Mouse (Mus musculus): Measurements from ENCODE around the gene Hsd17b3.
A peak's percentile ranks its signal among the peaks of the same experiment; 100 is the strongest.

Hsd17b3 gene

GRCm38 (mm10) chr13:64089130-64089529 lies at the start of gene Hsd17b3:
Hsd17b3 (minus strand) TSS chr13:64089230.
- no peak for DNase-seq (ENCODE audit: low spot score)

- DNase-seq (ENCODE audit: low spot score) = no peak
Measured at GRCm38 (mm10) chr13:64129616-64130375, 40.8 kb upstream of the Hsd17b3 start.

DNA sequence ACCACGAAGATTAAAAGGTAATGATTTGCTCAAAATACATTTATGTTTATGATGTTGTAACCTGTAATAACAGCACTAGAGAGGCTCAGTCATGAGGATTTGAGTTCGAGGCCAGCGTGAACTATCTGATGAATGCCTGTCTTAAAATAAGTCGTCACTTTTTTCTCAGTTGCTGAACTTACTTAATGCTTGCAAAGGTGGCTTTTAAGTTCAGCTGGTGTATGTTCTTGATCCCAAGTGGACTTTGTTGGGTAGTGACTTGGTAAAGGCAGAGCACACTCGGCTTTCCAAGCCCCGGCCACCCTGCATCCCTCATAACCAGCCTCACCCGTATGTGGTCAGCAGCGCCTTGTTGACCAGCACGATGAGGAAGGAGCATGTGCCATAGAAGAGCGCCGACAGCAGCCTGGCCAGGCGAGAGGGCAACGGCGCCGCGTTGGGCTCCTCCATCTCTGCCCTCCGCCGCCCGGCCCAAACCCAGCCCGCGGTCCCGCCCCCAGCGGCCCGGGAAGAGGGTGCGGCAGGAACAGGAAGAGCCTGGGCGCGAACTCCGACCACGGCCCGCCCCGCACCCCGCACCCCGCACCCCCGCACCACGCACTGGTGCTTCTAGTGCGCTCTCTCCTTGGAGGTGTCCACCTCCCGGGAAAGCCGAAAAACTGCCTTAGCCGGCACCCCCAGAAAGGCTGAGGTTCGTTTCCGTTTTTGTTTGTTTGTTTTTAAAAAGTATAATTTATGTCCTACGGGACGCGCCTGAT lies 40.0 kb upstream of the Hsd17b3 start, which contains the start of gene Slc35d2:
Gene Slc35d2 (minus strand): TSS at position 511 of the 758 bp plus-strand sequence.
- DNase-seq (ENCODE audit: low spot score) = no peak

DNA sequence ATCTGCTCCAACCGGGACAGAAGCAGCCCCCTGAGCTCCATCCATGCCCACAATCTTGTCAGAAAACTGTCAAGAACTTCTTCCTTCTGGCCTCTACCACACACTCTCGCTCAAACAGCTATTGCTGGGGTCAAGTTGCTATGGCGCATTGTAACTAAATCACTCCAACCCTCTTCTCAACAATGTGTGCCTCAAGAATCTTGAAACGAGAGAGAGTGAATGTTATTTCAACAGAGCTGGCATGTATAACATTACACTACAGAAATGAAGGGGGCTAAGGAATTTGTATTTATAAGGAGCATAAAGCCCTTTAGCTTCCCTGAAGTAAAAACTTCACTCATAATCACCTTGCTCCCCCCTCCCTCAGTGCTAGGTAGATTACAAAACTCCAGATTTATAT lies 37.3 kb upstream of the Hsd17b3 start:
- no peak for DNase-seq (ENCODE audit: low spot score)

DNA sequence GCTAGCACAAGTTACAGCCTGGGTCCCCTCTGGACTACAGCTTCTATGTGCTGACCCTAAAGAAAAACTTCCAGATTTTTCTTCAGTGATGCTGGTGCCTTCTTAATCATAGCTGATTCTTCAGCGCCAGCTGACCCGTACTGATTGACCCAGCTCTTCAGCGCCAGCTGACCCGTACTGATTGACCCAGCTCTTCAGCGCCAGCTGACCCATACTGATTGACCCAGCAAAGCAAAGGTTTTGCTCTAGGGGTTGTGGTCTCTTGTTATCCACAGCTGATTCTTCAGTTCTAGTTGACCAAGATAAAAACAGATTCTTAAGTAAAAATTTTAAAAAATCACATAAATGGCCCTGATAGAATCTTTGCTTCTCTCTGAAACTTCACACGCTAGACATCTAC lies 35.9 kb upstream of the Hsd17b3 start:
- no peak for DNase-seq (ENCODE audit: low spot score)

- no peak for DNase-seq (ENCODE audit: low spot score)
Measured at GRCm38 (mm10) chr13:64123491-64124188, 34.6 kb upstream of the Hsd17b3 start.

DNA sequence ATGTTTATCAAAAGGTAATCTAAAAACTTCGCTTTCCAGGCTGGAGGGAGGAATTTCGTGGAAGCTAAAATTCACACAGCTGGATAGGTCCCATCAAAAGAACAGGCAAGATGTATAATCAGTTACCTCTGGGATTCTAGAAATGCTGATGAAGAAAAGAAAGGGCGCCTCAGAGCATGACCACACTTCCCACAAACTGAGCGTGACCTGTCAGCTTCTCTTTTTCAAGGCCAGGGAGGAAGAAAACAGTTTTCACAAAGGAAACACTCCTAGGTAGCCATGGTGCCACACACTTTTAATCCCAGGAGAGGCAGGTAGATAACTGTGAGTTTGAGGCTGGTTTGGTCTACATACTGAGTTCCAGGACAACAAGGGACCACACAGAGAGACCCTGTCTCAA lies 31.7 kb upstream of the Hsd17b3 start:
- no peak for DNase-seq (ENCODE audit: low spot score)

DNA sequence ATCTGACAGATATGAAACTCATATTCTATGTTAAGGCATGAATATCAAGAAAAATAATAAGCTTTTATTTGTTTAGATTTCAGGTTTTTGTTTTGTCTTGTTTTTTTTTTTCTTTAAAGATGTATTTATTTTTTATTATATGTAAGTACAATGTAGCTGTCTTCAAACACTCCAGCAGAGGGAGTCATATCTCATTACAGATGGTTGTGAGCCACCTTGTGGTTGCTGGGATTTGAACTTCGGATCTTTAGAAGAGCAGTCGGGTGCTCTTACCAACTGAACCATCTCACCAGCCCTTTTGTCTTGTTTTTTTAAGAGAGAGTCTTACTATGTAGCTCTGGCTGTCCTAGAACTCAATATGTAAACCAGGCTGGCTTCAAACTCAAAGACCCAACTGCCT lies 28.4 kb upstream of the Hsd17b3 start:
- DNase-seq (ENCODE audit: low spot score) = no peak

DNA sequence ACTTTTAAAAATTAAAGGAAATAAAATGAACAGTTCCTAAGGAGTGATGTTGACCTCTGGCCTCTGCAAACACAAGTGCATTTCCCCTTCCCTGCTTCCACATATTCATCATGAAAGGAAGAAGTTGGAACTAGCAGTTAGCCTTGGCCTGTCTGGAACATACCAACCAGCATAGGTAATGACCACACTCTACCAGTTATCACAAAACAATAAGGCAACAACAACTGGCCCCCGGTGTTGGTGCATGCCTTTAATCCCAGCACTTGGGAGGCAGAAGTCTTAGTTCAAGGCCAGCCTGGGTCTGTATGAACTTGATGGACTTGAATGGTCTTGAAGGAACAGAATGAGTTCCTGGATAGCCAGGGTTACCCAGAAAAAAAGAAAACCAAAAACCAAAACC lies 21.4 kb upstream of the Hsd17b3 start:
- DNase-seq (ENCODE audit: low spot score) = no peak

- DNase-seq (ENCODE audit: low spot score) = no peak
Measured at GRCm38 (mm10) chr13:64108381-64108850, 19.4 kb upstream of the Hsd17b3 start.

DNA sequence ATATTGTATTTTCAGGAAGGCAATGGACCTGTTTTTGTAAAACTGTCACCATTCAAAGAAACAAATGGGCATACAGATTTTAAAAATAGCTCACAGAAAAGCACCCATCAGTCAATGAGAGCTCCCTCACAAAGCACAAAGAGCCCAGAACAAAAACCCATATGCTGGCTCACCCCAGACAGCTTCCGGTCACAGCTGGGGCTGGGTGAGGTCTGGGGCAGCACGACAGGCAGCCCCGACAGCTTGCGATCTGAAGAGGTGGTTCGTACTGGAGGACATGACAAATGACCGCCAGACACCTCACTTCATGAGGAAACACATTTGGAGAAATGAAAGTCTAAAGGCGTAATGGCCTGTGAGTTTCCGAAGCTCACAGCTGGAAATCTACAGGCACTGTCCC lies 18.5 kb upstream of the Hsd17b3 start:
- DNase-seq (ENCODE audit: low spot score) = no peak

DNA sequence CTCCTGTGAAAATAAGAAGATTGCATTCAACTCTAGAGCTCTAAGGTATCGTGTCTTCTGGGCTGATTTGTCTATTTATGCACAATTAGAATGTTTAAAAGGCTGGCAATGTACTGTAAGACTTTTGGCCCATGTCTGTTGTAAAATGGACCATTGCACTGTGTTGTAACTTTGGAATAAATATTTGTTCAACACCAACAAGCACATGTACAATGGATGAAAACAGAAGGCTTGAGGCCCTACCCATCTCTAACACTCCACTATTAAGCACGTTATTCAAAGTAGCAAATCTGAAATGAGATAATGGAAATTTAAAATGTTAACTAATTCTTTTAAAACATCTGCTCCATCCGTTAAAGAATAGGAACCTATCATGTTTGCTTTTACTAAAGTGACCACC lies 18.1 kb upstream of the Hsd17b3 start:
- no peak for DNase-seq (ENCODE audit: low spot score)

DNA sequence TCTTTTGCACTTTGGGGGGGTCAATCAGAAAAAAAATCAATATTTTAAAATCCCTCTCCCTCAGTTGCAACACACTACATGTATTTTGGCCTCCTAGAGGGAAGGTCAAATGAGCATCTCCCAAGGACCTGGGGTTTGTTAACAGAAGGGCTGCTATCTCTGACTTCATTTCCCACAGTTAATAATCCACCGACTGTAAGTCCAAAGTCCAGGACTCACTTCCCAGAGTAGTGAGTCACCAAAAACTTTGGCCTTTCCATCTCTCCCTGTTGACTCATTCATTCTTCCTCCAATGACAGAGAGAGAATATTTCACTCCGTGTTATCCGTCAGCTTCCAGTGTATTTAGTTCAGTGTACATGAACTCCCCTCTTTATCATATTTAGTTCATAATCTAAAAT lies 16.7 kb upstream of the Hsd17b3 start:
- no peak for DNase-seq (ENCODE audit: low spot score)

- DNase-seq (ENCODE audit: low spot score) = peak; percentile 62
Measured at GRCm38 (mm10) chr13:64100186-64100585, 11.2 kb upstream of the Hsd17b3 start.

GRCm38 (mm10) chr13:64098992-64099391 lies 10.0 kb upstream of the Hsd17b3 start:
- DNase-seq (ENCODE audit: low spot score) = no peak

GRCm38 (mm10) chr13:64093341-64093740 lies 4.3 kb upstream of the Hsd17b3 start:
- DNase-seq (ENCODE audit: low spot score) = peak; percentile 72

DNA sequence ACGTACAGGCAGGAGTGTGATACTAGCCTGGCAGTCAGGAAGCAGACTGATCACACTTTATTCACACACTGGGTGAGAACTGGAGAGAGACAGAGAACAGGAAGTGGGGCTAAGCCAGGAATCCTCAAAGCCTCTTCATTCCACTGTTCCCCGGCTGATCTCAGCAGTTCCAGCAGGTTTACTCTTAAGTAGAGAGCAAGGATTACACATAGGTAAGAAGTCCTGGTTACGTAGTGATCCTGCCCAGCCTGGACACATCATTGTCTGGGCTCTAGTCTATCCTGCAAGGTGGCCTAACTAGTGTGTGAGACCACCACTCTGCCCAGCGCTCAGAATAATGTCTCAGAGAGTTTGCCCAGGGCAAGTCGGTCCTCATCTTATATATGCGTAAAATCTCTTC lies 3.7 kb upstream of the Hsd17b3 start:
- DNase-seq (ENCODE audit: low spot score) = no peak

DNA sequence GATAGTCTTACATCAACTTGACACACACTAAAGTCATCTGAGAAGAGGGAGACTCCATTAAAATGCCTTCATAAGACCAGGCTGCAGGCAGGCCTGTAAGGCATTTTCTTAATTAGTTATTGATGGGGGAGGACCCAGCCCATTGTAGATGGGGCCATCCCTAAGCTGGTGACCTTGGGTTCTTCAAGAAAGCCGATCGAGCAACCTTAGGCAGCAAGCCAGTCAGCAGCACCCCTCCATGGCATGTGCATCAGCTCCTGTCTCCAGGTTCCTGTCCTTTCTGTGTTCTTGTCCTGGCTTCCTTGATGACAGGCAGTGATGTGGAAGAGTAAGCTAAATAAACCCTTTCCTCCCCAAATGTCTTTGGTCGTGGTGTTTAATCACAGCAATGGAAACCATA lies 3.1 kb upstream of the Hsd17b3 start:
- DNase-seq (ENCODE audit: low spot score) = no peak

DNA sequence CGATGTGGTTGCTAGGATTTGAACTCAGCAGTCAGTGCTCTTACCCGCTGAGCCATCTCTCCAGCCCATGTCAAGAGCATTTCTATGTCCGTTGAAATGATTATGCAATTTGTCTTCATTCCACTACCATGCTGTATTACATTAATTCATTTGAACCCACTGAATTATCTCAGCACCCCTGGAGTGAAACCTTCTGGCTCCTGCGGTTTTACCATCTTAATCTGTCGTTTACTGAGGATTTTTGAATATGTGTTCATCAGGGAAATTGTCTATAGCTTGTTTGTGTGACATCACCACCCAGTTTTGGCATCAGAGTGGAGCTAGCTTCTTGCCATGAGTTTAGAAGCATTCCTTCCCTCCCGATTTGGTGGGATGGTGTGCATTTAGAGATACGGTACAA lies 2.0 kb upstream of the Hsd17b3 start:
- DNase-seq (ENCODE audit: low spot score) = no peak

DNA sequence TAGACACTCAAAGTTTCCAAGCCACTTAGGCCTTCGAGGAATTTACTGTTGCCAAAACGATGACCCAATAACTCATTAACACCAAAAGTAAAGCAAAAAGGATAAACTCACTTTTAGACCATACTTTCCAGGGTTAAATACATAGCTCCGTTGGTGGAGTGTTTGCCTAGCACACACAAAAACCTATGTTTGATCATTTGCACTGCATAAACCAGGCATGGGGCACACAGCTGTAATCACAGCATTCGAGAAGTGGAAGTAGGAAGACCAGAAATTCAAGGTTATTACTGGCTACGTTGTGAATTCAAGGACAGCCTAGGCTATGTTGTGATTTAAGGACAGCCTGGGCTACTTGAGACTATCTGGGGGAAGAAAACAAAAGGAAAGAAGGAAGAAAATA lies 1.2 kb upstream of the Hsd17b3 start:
- no peak for DNase-seq (ENCODE audit: low spot score)

- no peak for DNase-seq (ENCODE audit: low spot score)
Measured at GRCm38 (mm10) chr13:64088057-64088456, 973 bp downstream of the Hsd17b3 start.

DNA sequence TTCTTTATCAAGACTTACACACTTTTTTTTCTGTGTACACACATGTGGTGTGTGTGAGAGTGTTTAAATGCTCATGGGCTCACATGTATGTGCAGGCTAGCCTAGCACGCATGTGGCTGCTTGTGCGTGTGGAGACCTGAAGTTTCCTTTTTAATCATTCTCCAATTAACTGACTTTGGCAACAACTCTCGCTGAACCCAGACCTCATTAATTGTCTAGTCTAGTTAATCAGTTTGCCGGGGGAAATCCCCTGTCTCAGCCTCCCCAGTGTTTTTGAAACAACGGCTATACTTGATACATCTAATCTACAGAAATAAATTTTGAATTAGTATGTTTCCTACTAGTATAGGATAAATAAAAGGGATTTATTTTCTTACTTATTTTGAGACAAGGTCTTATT lies 3.0 kb downstream of the Hsd17b3 start:
- no peak for DNase-seq (ENCODE audit: low spot score)

DNA sequence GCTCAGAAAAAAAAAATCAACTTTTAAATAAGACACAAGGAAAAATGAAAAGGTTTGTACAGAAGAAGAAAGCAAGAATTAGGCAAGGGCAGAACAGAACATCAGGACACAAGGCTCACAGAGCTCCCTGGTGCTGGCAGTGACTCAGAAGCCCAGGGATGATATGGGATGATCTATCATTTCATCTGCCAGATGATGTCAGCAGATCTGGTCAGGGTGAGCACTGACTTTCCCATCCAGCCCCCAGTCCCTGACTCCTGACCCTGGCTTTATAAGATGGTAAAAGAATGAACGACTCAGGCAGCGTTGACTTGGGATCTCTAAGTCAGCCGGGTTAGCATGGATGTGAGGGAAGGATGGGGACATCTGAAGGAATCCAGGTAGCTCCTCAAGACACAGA lies 5.7 kb downstream of the Hsd17b3 start:
- no peak for DNase-seq (ENCODE audit: low spot score)
